Mouse (Mus musculus) megakaryocyte, adult 5-6 weeks (primary cell): ENCODE data around the gene Efs. TPM values are rescaled to one million over a fixed set of nuclear protein-coding genes. Genes with fewer than 3 reads are reported as not detected.

Experiments used
- ATAC-seq: 2 replicates; pipeline ENCODE4 v1.8.0; 2016; ENCODE audit warnings: mild to moderate bottlenecking, inconsistent platforms; ENCODE audit not compliant: poor library complexity, severe bottlenecking
- total RNA-seq, 2 experiments: library from RNA; stranded (forward) in 1 of 2; stranded (reverse) in 1 of 2; fragments of 153-499, 151-499 nt in 1 of 2; fragments of 221-1000, 200-1000 nt in 1 of 2; gene quantifications; 2 replicates each; pipeline versions ENCODE4 v1.2.3 to v1.2.4; 2015 to 2017

The Efs gene
- total RNA-seq, 2 experiments from 2014 or later: not detected

DNA sequence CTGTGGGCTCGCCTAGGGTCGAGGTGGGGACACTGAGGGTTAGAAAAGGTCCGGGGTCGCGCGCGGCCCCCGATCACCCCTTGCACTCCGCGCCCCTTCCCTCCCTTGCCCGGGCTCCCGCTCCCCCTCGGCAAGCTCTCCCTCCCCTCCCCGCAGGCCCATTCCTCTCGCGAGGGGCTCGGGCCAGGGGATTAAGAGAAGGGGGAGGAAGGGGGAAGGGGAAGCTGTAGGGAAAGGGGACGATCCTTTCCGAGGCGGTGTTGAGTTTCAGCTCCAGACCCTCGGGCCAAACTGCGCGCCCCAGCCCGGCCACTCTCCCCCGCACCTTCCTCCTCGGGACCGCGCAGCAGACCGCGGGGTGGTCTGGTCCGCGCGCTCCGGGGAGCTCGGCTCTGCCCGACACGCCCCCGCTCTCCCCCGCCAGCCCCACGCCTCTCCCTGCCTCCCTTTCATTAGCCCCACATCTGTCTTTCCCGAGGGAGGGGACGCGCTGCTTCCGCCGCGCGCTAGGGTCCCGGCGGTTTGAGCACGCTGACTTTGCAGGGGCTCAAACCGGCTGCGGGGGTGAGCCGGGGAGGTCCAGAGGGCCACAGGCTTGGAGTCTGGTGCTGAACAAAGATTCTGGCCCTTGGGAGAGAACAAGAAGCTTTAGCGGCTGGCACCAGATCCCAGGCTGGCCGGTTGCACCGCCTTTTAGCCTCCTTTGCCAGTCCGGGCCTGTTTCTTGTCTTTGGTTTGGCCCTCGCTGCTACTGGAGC lies 654 bp upstream of the Efs start:
- no peak for ATAC-seq

- ATAC-seq: no peak
Measured at GRCm38 (mm10) chr14:54924641-54925348, 1.1 kb downstream of the Efs start.

DNA sequence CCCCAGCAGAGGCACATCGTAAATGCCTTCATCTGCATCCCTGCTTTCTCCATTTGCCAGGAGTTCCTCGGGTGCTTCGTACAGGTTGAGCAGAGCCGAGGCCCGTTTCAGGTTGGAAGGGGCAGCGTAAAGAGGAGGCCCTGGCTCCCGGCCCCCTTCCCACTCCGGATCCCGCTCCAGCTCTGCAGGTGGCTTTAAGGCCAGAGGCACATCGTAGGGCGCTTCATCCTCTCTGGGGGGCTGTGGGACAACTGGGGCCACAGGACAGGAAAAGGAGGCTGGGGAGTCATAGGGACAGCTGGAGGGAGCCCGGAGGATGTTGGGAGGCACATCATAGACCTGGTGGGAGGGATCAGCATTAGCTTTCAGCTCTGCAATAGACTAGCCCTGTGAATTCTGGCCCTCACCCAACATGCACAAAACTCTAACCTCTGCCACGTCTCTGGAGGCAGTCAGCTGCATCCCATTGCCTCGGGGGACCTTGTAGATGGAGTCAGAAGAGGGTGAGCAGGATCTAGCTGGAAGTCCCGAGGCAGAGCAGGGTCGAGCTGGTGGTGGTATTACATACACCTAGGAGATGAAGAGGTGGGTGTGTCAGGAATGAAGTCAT lies 5.7 kb downstream of the Efs start:
- no peak for ATAC-seq

DNA sequence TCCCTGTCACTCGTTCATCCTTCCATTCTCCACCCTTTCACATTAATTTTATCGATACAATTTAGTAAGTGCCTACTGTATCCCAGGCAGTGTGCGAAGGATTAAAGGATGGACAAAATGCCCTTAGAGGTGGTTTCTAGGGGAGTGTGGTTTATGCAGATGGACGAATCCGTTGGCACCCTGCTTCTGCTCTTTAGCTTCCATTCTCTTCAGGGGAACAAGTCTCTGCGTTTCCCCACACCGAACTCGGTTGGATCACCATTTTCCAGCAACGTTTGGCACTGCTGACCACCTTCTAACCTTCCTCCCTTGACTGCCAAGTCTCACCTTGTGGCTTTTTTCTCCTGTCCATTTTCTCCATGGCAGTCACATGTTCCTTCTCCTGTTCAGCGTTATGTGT lies 12.6 kb downstream of the Efs start:
- ATAC-seq: no peak

DNA sequence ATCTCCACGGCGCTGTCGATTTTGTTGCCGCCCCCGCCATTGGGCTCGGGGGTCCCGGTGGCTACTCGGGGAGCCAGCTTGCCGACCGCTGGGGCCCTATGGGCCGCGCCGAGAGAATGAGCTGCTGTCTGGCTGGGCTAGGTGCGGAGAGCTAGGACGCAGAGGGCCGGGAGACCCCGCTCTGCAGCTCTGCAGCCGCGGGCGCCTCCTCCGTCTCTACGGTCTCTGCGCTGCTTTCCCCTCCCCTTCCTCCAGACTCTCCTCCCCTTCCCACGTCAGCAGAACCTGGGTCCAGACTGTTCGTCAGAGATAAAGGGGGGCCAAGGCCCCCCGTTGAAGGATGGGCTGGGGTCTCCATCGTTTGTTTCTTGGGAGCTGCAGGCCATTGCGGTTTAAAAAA lies 13.0 kb downstream of the Efs start, which contains the start of gene Slc22a17:
TSS of gene Slc22a17 (minus strand) at position 247 of the 400 bp plus-strand sequence.
- 0 out of 2 replicates have a peak, but pooled peaks have one; percentile 48 for ATAC-seq

- no peak for ATAC-seq
Measured at GRCm38 (mm10) chr14:54912109-54912850, 13.6 kb downstream of the Efs start.

GRCm38 (mm10) chr14:54908682-54909081 lies 17.2 kb downstream of the Efs start:
- ATAC-seq: peak; percentile 51

DNA sequence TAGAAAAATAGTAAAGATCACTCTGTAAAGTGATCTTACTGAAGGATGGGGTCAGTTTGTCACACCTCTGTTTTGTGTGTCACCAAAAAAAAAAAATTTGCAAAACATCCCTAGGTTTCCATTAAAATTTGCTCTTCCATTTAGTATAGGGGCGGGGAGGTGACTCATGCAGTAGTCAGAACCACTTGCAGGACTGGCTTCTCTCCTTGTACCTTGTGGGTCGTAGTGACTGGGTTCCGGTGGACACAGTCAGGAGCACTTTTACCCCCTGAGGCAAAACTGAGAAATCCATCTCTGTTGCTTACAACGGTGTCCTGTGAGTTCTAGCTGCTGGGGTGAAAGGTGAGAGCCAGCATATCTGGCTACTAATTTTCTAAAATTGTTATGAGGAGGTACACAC lies 22.3 kb downstream of the Efs start:
- ATAC-seq: no peak

DNA sequence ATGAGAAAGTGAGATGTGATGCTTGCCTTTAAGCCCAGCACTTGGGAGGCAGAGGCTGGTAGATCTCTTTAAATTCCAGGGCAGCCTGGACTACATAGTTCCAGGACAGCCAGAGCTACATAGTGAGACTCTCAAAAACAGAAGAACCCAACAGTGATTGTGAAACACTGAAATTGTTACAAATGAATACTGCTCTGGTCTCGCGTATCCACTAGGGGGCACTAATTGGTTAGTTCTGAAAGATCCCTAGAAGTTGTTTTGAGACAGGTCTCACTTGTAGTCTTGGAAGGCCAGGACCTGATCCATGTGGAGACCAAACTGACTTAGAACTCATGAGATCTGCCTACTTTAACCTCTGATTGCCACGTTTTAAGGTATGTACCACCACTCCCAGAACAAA lies 25.5 kb downstream of the Efs start:
- peak; percentile 94 for ATAC-seq

- ATAC-seq: no peak
Measured at GRCm38 (mm10) chr14:54897445-54897844, 28.5 kb downstream of the Efs start.

DNA sequence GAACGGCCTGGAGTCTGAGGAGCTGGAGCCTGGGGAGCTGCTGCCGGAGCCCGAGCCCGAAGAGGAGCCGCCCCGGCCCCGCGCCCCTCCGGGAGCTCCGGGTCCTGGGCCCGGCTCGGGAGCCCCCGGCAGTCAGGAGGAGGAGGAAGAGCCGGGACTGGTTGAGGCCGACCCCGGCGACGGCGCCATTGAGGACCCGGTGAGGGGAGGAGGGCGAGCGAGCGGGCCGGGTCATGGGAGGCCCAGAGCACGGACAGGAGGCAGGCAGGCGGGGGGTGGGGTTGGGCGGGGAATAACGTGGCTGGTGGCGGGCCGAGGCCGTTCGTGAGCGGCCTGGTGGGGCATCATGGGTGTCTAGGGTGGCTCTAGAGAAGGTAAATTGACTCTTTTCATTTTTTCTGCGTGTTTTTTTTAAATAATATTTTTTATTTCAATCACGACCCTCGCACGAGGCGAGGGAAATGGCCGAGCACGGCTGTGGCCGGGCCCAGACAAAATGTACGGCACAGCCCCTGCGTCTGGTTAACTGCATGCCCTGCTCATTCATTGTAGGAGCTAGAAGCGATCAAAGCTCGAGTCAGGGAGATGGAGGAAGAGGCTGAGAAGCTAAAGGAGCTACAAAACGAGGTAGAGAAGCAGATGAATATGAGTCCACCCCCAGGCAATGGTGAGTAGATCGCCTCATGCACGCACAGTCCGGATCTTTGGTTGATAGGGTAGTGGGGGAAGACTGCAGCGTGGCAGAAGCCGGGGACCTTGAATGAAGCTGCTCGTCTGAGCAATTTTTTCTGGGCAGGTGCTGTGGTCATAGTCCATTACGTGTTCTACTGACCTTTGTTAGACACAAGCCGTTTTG lies 31.4 kb downstream of the Efs start:
- ATAC-seq: peak; percentile 20; the same call in 1 of the 2 replicates

GRCm38 (mm10) chr14:54893651-54894181 lies 32.2 kb downstream of the Efs start:
- peak; percentile 96 for ATAC-seq

DNA sequence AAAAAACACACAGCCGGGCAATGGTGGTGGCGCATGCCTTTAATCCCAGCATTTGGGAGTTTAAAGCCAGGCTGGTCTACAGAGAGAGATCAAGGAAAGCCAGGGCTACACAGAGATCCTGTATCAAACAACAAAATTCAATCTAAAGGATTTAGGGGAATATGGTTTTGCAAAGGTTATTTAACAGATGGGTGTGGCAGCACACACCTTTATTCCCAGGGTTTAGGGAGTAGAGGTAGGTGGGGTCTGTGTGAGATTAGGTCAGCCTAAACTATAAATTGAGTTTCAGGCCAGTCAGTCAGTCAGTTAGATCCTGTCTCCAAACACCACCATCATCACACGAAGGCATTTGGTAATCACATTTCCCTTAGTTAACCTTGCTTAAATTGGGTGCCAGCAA lies 33.7 kb downstream of the Efs start, which contains the start of gene Pabpn1:
TSS of gene Pabpn1 (plus strand) at position 301 of the 400 bp plus-strand sequence.
- ATAC-seq: no peak

DNA sequence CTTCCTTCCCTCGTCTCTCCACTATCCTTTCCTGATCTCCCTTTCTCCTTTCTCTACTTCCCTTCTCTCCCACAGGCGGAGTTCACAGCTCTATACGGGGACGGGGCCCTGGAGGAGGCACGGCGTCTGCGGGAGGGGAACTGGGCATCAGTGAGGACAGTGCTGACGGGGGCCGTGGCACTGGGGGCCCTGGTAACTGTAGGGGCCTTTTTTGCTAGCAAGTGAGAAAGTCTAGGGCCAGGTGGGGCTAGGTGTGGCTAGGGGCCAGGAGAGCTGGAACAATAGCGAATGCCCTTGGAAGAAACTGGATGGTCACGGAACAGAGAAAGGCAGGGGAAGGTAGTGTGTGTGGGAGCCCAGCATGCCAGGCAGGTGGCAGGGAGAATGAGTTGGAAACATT lies 40.6 kb downstream of the Efs start:
- ATAC-seq: no peak

GRCm38 (mm10) chr14:54884022-54884712 lies 41.8 kb downstream of the Efs start:
- ATAC-seq: no peak

- ATAC-seq: peak; percentile 90
Measured at GRCm38 (mm10) chr14:54883154-54884021, 42.5 kb downstream of the Efs start, which contains the start of the genes Bcl2l2 and Gm20521. Bcl2l2 (plus strand) TSS chr14:54883377. Gm20521 (plus strand) TSS chr14:54883441.

DNA sequence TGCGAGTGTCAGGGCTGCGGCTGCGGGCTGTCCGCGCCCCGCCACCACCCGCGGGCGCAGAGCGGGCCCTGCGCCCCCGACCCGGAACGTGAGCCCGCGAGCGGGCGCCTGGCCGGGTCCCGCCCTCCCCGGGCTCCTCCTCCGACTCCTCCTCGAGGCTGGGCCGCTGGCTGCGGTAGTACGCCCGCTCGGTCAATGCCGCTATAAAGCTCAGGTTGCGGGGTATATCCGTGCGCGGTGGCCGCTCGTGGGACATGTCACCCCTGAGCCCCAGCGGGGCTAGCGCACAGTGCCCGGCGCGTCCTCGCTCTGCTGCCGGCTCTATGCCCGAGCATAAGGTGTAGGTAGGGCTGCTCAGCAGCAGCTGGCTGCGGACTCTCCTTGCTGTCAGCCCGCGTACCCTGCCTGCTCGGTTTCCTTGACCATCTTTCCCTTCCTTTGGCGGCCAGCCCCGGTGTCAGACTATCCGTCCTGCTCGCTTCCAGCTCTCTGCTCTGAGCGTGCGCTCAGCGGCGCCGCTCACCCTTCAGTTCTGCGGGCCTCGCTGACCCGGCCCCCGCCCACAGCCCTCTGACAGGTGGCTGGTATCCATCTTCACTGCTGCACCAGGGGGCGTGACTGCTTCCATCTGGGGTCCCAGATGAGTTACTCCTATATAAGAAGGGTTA lies 48.7 kb downstream of the Efs start, which contains the start of gene Ppp1r3e:
TSS of gene Ppp1r3e (minus strand) at position 503 of the 668 bp plus-strand sequence.
- ATAC-seq: peak; percentile 69
